Mouse (Mus musculus): Measurements from ENCODE around the gene Ldlrap1.

The Ldlrap1 gene

DNA sequence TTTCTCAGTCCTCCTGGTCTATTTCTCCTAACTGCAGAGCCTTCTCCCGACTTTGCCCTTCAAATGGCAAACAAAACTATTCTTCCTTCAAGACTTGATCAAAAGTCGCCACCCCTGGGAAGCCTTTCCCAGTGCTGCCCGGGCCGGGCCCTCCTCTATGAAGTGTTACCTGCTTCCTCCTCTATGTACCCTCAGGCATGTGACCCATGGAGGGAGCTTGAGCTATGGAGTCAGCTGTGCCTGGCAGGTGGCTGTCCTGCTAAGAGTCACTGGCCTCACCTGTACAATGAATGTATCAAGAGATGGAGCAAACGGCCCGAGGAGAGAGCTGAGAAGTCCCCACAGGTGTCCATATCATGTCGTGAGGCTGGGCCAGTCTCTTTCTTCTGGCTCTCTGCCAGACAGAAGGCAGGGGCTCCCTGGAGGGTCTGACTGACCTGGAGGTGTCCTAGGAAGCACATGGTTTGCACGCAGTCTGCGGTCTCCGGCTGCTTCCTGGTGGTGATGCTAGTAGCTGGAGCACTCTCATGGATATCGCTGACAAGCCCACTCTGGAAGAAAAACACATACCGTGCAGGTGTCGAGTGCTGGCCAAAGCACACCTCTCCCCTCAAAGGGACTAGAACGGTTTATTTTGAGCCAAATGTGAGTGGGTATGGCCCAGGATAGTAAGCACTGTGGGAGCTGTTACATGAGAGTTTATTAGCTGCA, 7.6 kb upstream of the Ldlrap1 start:
- DNase-seq (ENCODE audit: low spot score in 2 of 2) = no peak

DNA sequence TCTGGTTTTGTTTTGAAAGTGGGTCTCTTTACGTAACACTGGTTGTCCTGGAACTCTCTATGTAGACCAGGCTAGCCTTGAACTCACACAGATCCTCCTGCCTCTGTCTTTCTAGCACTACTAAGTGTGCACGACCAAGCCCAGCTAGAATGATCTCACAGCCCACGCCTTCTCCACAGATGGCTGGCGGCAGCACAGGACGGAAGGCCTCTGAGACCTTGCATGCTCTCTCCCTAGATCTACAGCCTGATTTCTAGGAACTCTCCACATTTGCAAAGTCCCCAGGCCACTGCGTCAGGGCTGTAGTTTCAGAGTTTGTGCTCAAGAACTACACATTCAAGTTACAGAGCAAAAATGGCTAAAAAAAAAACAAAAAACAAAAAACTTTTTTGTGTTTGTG, 6.3 kb upstream of the Ldlrap1 start:
- no peak for DNase-seq (ENCODE audit: low spot score in 2 of 2)

DNA sequence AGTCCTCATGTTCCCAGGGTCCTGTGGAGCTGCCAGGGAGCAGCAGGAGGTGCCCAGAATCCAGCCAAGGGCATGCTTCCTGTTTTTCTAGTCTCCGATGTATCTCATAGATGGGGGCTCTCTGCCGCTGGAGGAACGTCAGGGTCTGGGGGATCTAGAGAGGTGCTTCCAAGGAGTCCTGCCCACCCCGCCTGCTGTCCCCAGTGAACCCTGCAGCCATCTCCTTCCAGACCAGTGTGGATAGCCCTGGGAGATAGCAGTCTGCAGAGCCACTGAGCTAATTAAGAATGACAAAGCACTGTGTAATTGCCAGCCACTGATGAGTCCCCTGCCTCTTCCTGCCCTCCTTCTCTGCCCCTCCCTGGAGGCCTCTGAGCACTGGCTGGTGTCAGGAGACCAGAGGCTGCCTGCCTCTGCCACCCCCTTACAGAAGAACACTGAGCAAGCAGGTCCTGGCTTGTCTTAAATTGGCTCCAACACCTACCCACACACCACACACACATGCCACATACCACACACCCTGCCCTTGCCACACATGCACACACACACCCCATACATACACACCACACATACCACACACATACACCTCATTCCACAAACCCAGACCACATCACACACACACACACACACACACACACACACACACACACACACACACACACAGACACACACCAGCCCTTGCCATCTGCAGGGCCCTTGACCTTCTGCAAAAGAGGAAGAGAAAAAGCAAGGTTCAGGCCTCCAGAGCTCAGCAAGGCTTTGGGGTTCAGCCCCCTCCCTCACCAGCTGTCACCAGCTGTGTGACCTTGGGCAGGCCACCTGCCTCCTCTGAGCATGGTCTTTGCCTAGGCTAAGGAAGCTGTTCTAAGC, 5.2 kb upstream of the Ldlrap1 start:
- DNase-seq (ENCODE audit: low spot score in 2 of 2) = no peak

DNA sequence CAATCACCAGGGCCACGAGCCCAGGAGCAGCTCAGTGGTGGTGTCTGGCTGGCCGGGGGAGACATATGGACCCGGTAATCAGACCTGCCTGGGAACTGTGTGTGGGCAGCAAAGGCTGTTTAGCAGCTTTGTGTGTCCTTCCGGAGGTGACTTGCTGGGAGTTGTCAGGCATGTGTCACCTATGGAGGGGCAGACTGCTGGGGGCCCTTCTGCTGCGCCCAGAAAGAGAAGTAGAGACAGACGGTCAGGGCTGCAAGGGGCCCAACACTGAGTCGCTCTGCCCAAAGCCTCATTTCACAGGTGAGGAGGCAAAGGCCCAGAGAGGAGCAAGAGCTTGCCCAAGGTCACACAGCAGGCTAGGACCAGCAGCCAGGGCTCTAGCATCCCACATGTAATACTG, 2.1 kb upstream of the Ldlrap1 start:
- DNase-seq (ENCODE audit: low spot score in 2 of 2) = no peak

DNA sequence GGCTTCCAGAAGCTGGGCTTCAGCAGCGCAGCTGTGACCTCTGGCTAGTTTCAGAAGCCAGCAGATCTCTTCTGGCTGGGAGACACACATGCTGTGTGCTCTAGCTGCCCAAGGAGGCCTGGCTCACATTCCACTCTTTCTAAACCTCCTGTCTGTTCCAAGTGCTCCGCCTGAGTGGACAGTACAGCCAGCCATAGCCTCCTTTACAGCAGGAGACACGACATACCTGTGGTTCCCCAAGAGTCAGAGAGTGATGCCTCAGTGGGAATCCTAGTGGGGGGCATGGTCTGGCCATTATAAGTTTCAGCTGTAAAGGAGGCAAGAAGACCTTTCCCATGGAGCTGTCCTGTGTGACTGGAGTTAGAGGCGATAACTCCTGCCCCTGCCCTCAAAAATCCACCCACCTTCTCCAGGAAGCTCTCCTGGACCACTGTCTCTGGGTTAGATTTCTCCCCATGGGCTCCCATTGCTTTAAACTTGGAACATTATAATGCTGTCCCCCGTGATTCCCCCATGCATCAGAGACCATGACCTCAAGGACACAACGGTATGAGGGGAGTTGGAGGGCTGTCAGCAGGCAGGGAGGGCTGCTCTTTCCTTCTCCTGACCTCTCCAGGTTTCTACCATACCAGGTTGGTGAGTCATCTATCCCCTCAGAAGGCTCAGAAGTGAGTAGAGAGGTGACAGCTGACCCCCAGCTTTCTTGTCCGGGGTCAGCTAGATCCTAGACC, 1.4 kb upstream of the Ldlrap1 start:
- DNase-seq (ENCODE audit: low spot score in 2 of 2) = no peak

DNA sequence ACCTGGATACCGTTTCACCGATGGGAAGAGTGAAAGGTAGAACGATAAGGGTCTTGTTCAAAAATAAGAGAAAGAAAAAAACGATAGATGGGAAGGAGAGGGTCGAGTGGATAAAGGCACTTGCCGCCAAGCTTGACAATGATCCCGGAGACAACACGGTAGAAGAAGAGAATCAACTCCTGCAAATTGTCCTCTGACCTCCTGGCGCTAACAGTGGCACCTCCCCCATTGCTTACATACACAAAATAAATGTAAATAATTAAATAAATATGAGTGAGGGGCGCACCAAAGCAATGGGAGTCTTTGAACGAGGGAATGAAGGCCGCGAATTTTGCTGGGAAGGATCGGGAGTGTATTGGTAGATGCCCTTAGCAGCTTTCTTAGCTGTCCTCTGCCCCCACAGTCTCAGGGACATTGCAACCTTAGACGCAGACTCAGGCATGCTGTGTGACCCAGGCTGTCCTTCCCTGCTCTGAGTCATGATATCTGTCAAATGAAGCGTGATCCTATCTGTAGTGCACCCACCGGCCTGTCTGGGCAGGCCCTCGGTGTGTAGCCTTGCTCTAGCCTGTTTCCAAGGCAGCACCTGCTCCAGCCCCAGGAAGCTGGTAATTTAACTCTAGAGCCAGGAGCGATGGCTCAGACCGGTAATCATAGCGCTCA, 533 bp upstream of the Ldlrap1 start:
- no peak for DNase-seq (ENCODE audit: low spot score in 2 of 2)

DNA sequence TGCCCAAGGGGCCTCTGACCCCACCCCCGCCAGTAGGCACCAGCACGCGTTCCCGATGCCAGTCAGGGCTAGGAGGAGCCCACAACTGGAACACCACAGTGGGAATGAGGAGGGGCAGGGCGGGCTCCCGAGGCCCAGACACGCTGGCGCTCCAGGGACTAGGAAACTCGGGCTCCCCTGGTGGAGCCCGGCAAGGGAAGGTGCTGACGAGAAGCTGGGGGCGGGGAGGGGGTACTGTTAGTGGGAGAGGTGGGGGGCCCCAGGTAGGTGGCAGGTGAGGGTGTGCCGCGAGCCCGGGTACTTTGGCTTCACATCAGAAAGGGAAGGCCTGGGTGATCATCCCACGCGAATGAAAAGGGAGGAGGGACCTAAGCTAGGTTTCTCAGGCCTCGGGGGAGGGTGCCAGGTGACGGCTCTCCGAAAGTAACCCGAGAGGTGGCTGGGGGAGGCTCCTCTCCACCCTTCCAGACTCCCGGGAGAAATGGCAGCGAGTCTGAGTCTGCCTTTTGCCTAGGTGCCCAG, 859 bp downstream of the Ldlrap1 start:
- no peak for DNase-seq (ENCODE audit: low spot score in 2 of 2)

DNA sequence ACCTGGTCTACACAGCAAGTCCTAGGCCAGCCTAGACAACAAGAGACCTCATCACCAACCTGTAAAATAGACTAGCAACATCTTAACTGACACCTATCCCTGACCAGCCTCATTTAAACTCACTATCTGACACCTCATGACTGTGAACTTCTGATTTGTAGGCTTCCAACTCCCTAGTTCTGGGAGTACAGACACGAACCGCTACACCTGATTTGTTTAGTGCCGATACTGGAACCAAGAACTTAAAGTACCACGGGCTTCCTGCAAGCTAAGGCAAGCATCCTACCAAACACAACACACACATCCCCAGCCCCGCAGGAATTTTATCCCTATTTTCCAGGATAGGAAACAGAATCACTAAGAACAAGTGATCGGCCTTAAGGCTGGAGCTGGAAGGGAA, 1.5 kb downstream of the Ldlrap1 start:
- no peak for DNase-seq (ENCODE audit: low spot score in 2 of 2)

DNA sequence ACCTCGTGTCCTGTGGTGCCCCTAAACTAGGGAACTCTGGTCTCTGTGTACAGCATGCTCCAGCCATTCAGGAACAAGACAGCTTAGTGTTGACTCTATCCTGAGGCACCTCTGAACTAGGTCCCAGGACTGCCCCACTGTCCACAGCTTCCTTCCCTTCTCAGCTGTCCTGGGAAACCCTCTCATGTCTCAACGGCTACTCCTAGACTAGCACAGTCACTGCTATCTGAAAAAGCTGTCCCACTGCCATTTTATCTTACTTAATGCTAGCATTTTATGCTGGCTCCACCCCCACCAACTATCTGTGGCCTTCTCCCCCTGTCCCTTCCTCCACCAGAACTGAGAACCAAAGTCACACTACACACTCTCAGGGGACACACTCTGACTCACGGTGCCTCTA, 3.5 kb downstream of the Ldlrap1 start:
- DNase-seq (ENCODE audit: low spot score in 2 of 2) = no peak

DNA sequence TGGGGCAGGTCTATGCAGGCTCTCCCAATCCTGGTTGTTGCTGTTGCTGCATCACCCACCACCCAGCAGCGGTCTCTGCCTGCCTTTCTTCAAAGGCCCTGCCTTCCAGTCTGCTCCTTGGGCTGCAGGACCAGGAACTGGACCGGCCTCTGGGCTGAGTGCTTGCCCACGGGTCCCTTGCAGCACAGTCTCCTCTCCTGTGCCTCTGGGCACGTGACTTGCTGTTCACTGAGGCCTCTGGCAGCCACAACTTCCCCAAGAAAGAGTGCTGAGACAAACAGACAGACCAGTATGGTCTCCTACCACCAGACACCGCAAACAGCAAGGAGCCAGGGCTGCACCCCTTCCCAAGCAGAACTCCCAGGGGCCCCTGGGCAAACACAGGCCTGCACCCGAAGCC, 5.5 kb downstream of the Ldlrap1 start:
- no peak for DNase-seq (ENCODE audit: low spot score in 2 of 2)

DNA sequence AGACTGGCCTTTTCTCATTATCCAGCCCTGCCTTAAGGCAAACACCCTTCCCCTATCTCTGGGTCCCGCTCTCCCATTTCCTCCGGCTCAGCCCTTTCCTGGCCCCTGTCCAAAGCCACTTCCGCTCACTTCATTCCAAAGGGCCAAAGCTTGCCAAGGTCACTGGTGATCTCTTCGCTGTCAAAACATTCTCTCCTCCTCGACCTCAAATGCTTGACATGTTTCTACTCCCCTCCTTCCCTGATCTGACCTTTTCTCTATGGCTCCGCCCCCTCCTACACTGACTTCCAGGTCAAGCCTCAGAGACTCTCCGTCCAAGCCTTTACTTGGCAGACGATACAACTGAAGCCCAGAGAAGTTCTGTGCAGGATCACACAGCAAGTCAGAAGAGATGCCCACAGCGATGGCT, 7.0 kb downstream of the Ldlrap1 start:
- DNase-seq (ENCODE audit: low spot score in 2 of 2) = no peak

DNA sequence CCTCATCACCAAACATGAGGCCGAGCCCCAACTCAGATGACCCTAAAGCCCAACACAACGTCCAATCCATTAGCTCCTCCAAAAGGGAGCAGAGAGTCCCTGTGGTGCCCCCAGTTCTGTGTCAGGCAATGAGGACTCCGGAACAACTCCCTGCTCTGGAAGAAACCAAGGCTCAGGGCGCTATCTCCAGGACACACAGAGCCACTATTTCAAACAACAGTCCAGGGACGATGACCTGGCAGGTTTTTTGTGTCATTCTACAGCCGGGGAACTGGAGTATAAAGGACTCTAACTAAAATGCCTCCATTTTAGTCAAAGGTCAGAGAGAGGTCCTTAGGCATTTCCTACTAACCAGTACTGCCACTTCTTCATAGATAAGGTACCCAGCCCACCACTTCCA, 7.5 kb downstream of the Ldlrap1 start:
- no peak for DNase-seq (ENCODE audit: low spot score in 2 of 2)

DNA sequence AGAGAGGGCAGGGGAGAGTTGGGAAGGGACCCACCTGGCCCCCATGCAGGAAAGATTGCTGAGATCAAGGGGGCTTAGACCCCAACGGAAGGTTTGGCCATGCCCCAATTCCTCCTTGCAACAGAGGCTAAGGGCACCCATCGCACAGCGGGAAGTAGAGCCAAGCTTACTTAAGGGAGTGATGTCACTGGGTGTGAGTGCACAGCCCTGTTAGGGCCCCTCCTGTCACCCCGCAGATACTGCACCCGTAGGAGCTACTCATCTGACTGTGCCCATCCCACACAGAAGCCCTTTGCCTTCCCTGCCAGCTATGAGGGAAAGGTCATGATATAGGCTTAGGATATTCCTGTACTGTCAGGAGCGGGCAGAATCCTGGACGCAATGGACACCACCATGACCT, 8.3 kb downstream of the Ldlrap1 start:
- DNase-seq (ENCODE audit: low spot score in 2 of 2) = no peak

DNA sequence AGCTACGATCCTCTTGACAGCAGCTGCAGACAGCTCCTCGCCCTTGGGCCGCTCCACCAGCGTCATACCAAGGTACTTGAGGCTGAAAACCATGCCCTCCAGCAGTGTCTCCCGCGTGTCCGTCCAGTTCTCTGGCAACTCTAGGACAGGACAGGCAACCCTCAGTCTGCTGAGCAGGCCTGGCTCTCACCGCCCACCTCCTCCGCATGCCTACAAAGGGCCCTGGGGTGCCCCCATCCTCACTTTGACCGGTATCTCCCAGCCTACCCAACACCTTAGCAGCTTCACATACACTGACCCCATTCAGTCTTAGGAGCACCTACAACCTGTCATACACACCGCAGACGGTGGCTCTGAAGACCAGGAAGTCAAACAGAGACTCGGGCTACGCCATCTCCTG, 8.9 kb downstream of the Ldlrap1 start:
- DNase-seq (ENCODE audit: low spot score in 2 of 2) = no peak

DNA sequence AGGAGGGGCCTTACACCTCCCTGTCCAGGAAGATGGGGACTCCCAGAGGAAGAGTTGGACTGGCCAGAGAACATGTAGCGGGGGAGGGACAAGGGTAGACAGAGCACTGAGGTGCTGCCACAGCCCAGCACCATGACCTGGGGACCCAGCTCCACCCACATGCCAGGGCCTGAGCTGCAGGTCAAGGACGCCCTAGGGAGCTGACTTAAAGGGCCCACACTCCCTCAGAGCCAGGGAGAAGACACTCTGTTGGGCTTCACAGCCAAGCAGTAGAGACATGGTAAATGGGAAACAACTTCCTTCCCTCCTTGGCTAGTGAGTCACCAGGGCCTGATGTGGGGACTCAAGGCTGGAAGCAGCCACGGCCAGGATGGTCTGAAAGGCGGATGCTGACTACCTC, 9.5 kb downstream of the Ldlrap1 start:
- DNase-seq (ENCODE audit: low spot score in 2 of 2) = no peak

DNA sequence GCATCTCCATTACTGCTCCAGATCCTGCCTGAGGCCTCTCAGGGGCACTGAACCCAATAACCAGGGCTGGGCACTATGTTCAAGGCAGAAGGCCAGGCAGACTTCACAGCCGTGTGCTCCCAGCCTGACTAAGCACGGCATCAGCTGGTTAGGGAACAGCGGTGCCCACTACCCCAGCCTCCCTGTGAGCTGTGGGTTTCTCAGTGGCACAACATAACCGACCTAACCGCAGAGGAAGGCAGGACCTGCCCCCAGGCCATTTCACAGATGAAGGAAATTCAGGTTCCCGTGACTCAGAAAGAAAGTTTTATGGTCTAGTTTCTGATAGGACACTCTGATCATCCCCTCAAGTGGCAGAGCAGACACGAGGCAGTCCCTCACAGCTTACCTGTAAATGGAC, 10.9 kb downstream of the Ldlrap1 start:
- DNase-seq (ENCODE audit: low spot score in 2 of 2) = no peak

DNA sequence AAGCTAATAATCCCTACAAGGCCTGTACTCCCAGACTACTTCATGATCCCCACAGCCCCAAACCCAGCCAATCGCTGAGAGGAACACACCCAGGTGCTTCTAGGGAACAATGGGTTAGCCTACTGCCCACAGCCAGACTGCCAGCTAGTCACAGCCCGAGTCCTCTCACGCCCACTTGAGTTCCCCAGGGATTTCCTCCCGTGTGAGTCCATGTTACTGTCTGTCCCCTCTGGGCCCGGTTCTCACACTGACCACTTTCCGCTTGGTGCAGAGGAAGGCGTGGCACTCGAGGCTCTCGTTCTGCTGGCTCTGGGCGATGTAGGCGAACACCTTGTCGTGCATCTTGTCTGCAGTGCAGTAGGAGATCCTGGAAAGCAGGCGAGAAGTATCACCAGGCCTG, 12.9 kb downstream of the Ldlrap1 start:
- no peak for DNase-seq (ENCODE audit: low spot score in 2 of 2)

DNA sequence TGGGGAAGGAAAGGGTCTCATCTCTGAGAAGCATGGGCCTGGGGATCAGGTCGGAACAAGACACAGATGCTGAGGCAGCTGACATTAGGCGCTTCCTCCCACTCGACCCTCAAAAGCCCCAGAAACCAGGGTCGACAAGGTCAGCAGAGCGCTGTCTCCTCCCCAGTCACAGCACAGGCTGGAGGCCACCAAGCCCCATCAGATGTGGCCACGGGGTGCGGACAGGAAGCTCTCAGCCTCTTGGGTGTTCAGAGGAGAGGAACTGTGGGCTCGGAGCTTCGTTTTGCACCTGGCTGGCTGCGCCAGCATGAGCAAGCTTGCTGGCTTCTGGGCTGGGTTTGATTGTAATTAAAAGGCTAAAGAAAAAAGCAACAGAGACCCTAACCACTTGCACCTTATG, 13.5 kb downstream of the Ldlrap1 start:
- no peak for DNase-seq (ENCODE audit: low spot score in 2 of 2)

DNA sequence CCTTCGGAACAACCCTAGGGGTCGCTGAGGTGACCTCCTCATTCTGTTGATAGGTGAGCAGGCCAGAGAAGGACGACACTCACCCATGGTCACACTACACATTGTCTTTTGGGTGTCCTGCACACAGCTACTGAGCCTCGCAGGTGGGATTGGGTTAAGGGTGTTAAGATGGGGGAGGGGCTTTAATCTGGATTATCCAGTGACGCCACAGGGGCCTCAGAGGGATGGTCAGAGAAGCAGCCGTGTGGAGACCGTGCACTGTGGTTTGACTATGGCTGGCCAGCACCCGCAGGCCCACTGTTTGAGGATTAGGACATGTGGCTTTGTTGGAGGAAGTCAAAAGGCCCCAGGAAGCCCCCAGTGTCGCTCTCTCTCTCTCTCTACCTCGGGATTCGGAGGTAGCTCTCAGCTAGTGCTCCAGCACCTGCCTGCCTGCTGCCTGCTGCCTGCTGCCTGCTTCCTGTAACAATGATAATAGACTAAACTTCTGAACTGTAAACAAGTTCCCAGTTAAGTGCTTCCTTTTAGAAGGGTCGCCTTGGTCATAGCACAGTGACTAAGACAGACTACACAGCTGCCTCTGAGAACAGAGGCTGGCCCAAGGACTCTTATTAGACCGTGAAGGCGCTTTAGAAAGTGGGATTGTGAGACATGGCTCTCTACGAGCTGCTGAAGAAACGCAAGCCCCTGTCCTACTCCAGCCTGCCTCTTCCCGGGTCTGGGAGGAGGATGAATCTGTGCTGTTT, 14.1 kb downstream of the Ldlrap1 start:
- no peak for DNase-seq (ENCODE audit: low spot score in 2 of 2)

DNA sequence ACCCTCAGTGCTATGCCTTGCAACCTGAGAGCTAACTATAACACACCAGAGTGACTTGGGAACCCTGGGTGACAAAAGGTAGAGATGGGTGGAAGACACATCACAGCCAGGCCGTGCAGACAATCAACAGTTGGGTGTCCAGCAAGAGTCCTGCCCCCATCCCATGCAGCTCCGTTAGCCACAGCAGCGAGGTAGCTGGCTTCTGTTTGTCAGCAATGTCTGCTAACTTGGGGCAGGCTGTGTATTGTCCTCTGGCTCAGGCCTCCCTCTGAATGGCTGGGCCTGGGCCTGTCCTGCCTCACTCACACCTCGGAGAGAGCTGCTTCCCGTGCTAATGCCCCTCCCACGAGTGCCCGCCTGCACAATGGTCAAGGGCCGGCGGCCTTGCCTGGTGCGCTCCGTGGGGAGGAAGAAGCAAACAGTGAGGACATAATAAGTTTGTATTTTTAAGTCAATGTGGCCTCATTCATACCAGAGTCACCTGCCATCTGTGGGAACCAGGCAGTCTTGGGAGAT, 14.9 kb downstream of the Ldlrap1 start:
- no peak for DNase-seq (ENCODE audit: low spot score in 2 of 2)

Measured in frontal cortex, postnatal 25 days (tissue).